Mouse (Mus musculus): Measurements from ENCODE around the gene Cacna2d1. TPM values are rescaled to one million over a fixed set of nuclear protein-coding genes. Genes with fewer than 3 reads are reported as not detected.

Gene Cacna2d1
- polyA plus RNA-seq, 1 experiment: 25.7 TPM

- H3K4me1 ChIP-seq (ENCODE audit: control insufficient read depth, insufficient read depth, low read length): 0 out of 2 replicates have a peak, but pooled peaks cover 4% of the 10 kb centered on the region
- DNase-seq: no peak
- no peak overlapping the region for H3K4me3 ChIP-seq (replicated peaks; ENCODE audit: insufficient read depth, low read depth, low read length)
- H3K27me3 ChIP-seq (ENCODE audit: control insufficient read depth, insufficient read depth, low read length): no peaks in the 10 kb centered on the region
- TF ChIP-seq CTCF (IDR thresholded peaks at IDR 0.05; ENCODE audit: borderline replicate concordance, insufficient read depth, low read depth, low read length) (no peak), POLR2A (IDR thresholded peaks at IDR 0.05; ENCODE audit: borderline replicate concordance, insufficient read depth, low read length) (no peak)
- WGBS: 56% methylated on average over 6 of the region's 6 CpGs
- no peak overlapping the region for H3K27ac ChIP-seq (ENCODE audit: insufficient read depth, low read length)
Measured at GRCm38 (mm10) chr5:16122110-16122509, 187.6 kb downstream of the Cacna2d1 start.

- 63% methylated on average over 6 of the region's 6 CpGs for WGBS
- TF ChIP-seq POLR2A (IDR thresholded peaks at IDR 0.05; ENCODE audit: borderline replicate concordance, insufficient read depth, low read length) (no peak), CTCF (IDR thresholded peaks at IDR 0.05; ENCODE audit: borderline replicate concordance, insufficient read depth, low read depth, low read length) (no peak)
- H3K27me3 ChIP-seq (ENCODE audit: control insufficient read depth, insufficient read depth, low read length): no peaks in the 10 kb centered on the region
- DNase-seq: no peak
- H3K27ac ChIP-seq (ENCODE audit: insufficient read depth, low read length): no peak overlapping the region
- no peak overlapping the region for H3K4me3 ChIP-seq (replicated peaks; ENCODE audit: insufficient read depth, low read depth, low read length)
- no peaks in the 10 kb centered on the region for H3K4me1 ChIP-seq (ENCODE audit: control insufficient read depth, insufficient read depth, low read length)
Measured at GRCm38 (mm10) chr5:16134286-16135094, 200.0 kb downstream of the Cacna2d1 start.

- Histone ChIP-seq H3K27me3 (ENCODE audit: control insufficient read depth, insufficient read depth, low read length) (no peaks in the 10 kb centered on the region), H3K27ac (ENCODE audit: insufficient read depth, low read length) (no peak overlapping the region), H3K4me3 (replicated peaks; ENCODE audit: insufficient read depth, low read depth, low read length) (no peak overlapping the region), H3K4me1 (ENCODE audit: control insufficient read depth, insufficient read depth, low read length) (no peaks in the 10 kb centered on the region)
- no peak for DNase-seq
- 59% methylated on average over 3 of the region's 3 CpGs for WGBS
- TF ChIP-seq CTCF (IDR thresholded peaks at IDR 0.05; ENCODE audit: borderline replicate concordance, insufficient read depth, low read depth, low read length) (no peak), POLR2A (IDR thresholded peaks at IDR 0.05; ENCODE audit: borderline replicate concordance, insufficient read depth, low read length) (no peak)
Measured at GRCm38 (mm10) chr5:16135986-16136385, 201.5 kb downstream of the Cacna2d1 start.

GRCm38 (mm10) chr5:16136839-16137238, 202.3 kb downstream of the Cacna2d1 start:
- Histone ChIP-seq H3K27ac (ENCODE audit: insufficient read depth, low read length) (no peak overlapping the region), H3K27me3 (ENCODE audit: control insufficient read depth, insufficient read depth, low read length) (no peaks in the 10 kb centered on the region), H3K4me3 (replicated peaks; ENCODE audit: insufficient read depth, low read depth, low read length) (no peak overlapping the region), H3K4me1 (ENCODE audit: control insufficient read depth, insufficient read depth, low read length) (no peaks in the 10 kb centered on the region)
- no peak for DNase-seq
- TF ChIP-seq POLR2A (IDR thresholded peaks at IDR 0.05; ENCODE audit: borderline replicate concordance, insufficient read depth, low read length) (no peak), CTCF (IDR thresholded peaks at IDR 0.05; ENCODE audit: borderline replicate concordance, insufficient read depth, low read depth, low read length) (no peak)
- 97% methylated on average over 2 of the region's 2 CpGs for WGBS

GRCm38 (mm10) chr5:16146602-16147001, 212.1 kb downstream of the Cacna2d1 start:
- Histone ChIP-seq H3K4me1 (ENCODE audit: control insufficient read depth, insufficient read depth, low read length) (no peaks in the 10 kb centered on the region), H3K4me3 (replicated peaks; ENCODE audit: insufficient read depth, low read depth, low read length) (no peak overlapping the region), H3K27ac (ENCODE audit: insufficient read depth, low read length) (no peak overlapping the region), H3K27me3 (ENCODE audit: control insufficient read depth, insufficient read depth, low read length) (no peaks in the 10 kb centered on the region)
- no peak for DNase-seq
- TF ChIP-seq POLR2A (IDR thresholded peaks at IDR 0.05; ENCODE audit: borderline replicate concordance, insufficient read depth, low read length): no peak
- TF ChIP-seq CTCF (IDR thresholded peaks at IDR 0.05; ENCODE audit: borderline replicate concordance, insufficient read depth, low read depth, low read length): no peak
- WGBS: 100% methylated on average over 1 of the region's 1 CpGs

- no peak for TF ChIP-seq CTCF (IDR thresholded peaks at IDR 0.05; ENCODE audit: borderline replicate concordance, insufficient read depth, low read depth, low read length)
- no peak for TF ChIP-seq POLR2A (IDR thresholded peaks at IDR 0.05; ENCODE audit: borderline replicate concordance, insufficient read depth, low read length)
- WGBS: 36% methylated on average over 6 of the region's 6 CpGs
- Histone ChIP-seq H3K27ac (ENCODE audit: insufficient read depth, low read length) (no peak overlapping the region), H3K27me3 (ENCODE audit: control insufficient read depth, insufficient read depth, low read length) (no peaks in the 10 kb centered on the region), H3K4me3 (replicated peaks; ENCODE audit: insufficient read depth, low read depth, low read length) (no peak overlapping the region), H3K4me1 (ENCODE audit: control insufficient read depth, insufficient read depth, low read length) (peaks cover 5% of the 10 kb centered on the region; the same call in 1 of the 2 replicates)
- DNase-seq: peak in 1 of 2 experiments; percentile 55
Measured at GRCm38 (mm10) chr5:16155375-16156284, 221.1 kb downstream of the Cacna2d1 start.

GRCm38 (mm10) chr5:16163270-16163669, 228.8 kb downstream of the Cacna2d1 start:
- H3K27ac ChIP-seq (ENCODE audit: insufficient read depth, low read length): no peak overlapping the region
- no peaks in the 10 kb centered on the region for H3K27me3 ChIP-seq (ENCODE audit: control insufficient read depth, insufficient read depth, low read length)
- DNase-seq: peak in 1 of 2 experiments; percentile 23
- H3K4me3 ChIP-seq (replicated peaks; ENCODE audit: insufficient read depth, low read depth, low read length): no peak overlapping the region
- TF ChIP-seq POLR2A (IDR thresholded peaks at IDR 0.05; ENCODE audit: borderline replicate concordance, insufficient read depth, low read length): no peak
- TF ChIP-seq CTCF (IDR thresholded peaks at IDR 0.05; ENCODE audit: borderline replicate concordance, insufficient read depth, low read depth, low read length): no peak
- no peaks in the 10 kb centered on the region for H3K4me1 ChIP-seq (ENCODE audit: control insufficient read depth, insufficient read depth, low read length)
